Mouse (Mus musculus): ENCODE data around the gene Tsc22d4. TPM values are rescaled to one million over a fixed set of nuclear protein-coding genes. Genes with fewer than 3 reads are reported as not detected.
A peak's percentile ranks its signal among the peaks of the same experiment; 100 is the strongest.

The Tsc22d4 gene
- polyA plus RNA-seq, 1 experiment from 2014 or later = 118 TPM

GRCm38 (mm10) chr5:137766270-137766669 is 20.7 kb downstream of the Tsc22d4 start:
- Histone ChIP-seq H3K9ac (replicated peaks; ENCODE audit: low read depth, low read length) (no peak overlapping the region), H3K4me1 (ENCODE audit: control insufficient read depth, insufficient read depth, low read length) (no peaks in the 10 kb centered on the region), H3K9me3 (ENCODE audit: control insufficient read depth, low read depth, low read length) (no peaks in the 10 kb centered on the region), H3K27me3 (ENCODE audit: control insufficient read depth, insufficient read depth, low read length) (no peaks in the 10 kb centered on the region), H3K27ac (ENCODE audit: low read length) (no peak overlapping the region), H3K36me3 (ENCODE audit: control insufficient read depth, insufficient read depth, low read length) (no peaks in the 10 kb centered on the region), H3K4me2 (replicated peaks; ENCODE audit: low read depth, low read length) (no peak overlapping the region), H3K4me3 (ENCODE audit: low read depth, low read length) (no peak overlapping the region)
- no peak for ATAC-seq (ENCODE audit: insufficient number of reproducible peaks, insufficient read depth, low FRiP score, low read depth)
- 56% methylated on average over 3 of the region's 3 CpGs for WGBS

- H3K9me3 ChIP-seq (ENCODE audit: control insufficient read depth, low read depth, low read length) = no peaks in the 10 kb centered on the region
- H3K27me3 ChIP-seq (ENCODE audit: control insufficient read depth, insufficient read depth, low read length) = no peaks in the 10 kb centered on the region
- no peak overlapping the region for H3K27ac ChIP-seq (ENCODE audit: low read length)
- H3K4me1 ChIP-seq (ENCODE audit: control insufficient read depth, insufficient read depth, low read length) = no peaks in the 10 kb centered on the region
- no peak overlapping the region for H3K9ac ChIP-seq (replicated peaks; ENCODE audit: low read depth, low read length)
- no peak overlapping the region for H3K4me2 ChIP-seq (replicated peaks; ENCODE audit: low read depth, low read length)
- 75% methylated on average over 1 of the region's 1 CpGs for WGBS
- no peak for ATAC-seq (ENCODE audit: insufficient number of reproducible peaks, insufficient read depth, low FRiP score, low read depth)
- no peaks in the 10 kb centered on the region for H3K36me3 ChIP-seq (ENCODE audit: control insufficient read depth, insufficient read depth, low read length)
- H3K4me3 ChIP-seq (ENCODE audit: low read depth, low read length) = no peak overlapping the region
These were observed 22.9 kb downstream of the Tsc22d4 start for GRCm38 (mm10) chr5:137768475-137768874.

GRCm38 (mm10) chr5:137770709-137771108 is 25.2 kb downstream of the Tsc22d4 start:
- Histone ChIP-seq H3K4me1 (ENCODE audit: control insufficient read depth, insufficient read depth, low read length) (no peaks in the 10 kb centered on the region), H3K4me2 (replicated peaks; ENCODE audit: low read depth, low read length) (no peak overlapping the region), H3K4me3 (ENCODE audit: low read depth, low read length) (no peak overlapping the region), H3K9ac (replicated peaks; ENCODE audit: low read depth, low read length) (no peak overlapping the region), H3K36me3 (ENCODE audit: control insufficient read depth, insufficient read depth, low read length) (no peaks in the 10 kb centered on the region), H3K27ac (ENCODE audit: low read length) (no peak overlapping the region), H3K27me3 (ENCODE audit: control insufficient read depth, insufficient read depth, low read length) (no peaks in the 10 kb centered on the region), H3K9me3 (ENCODE audit: control insufficient read depth, low read depth, low read length) (no peaks in the 10 kb centered on the region)
- no peak for ATAC-seq (ENCODE audit: insufficient number of reproducible peaks, insufficient read depth, low FRiP score, low read depth)
- WGBS = 38% methylated on average over 2 of the region's 2 CpGs

GRCm38 (mm10) chr5:137772755-137773154 is 27.2 kb downstream of the Tsc22d4 start:
- no peak overlapping the region for H3K4me3 ChIP-seq (ENCODE audit: low read depth, low read length)
- no peak overlapping the region for H3K9ac ChIP-seq (replicated peaks; ENCODE audit: low read depth, low read length)
- H3K9me3 ChIP-seq (ENCODE audit: control insufficient read depth, low read depth, low read length) = no peaks in the 10 kb centered on the region
- ATAC-seq (ENCODE audit: insufficient number of reproducible peaks, insufficient read depth, low FRiP score, low read depth) = no peak
- H3K4me2 ChIP-seq (replicated peaks; ENCODE audit: low read depth, low read length) = no peak overlapping the region
- peaks cover 3% of the 10 kb centered on the region; the same call in 1 of the 2 replicates for H3K4me1 ChIP-seq (ENCODE audit: control insufficient read depth, insufficient read depth, low read length)
- H3K27ac ChIP-seq (ENCODE audit: low read length) = no peak overlapping the region
- H3K27me3 ChIP-seq (ENCODE audit: control insufficient read depth, insufficient read depth, low read length) = no peaks in the 10 kb centered on the region
- no peaks in the 10 kb centered on the region for H3K36me3 ChIP-seq (ENCODE audit: control insufficient read depth, insufficient read depth, low read length)

GRCm38 (mm10) chr5:137775587-137776290 is 30.2 kb downstream of the Tsc22d4 start:
- WGBS = 87% methylated on average over 2 of the region's 2 CpGs
- Histone ChIP-seq H3K4me1 (ENCODE audit: control insufficient read depth, insufficient read depth, low read length) (peaks cover 10% of the 10 kb centered on the region), H3K36me3 (ENCODE audit: control insufficient read depth, insufficient read depth, low read length) (peaks cover 3% of the 10 kb centered on the region; the same call in 1 of the 2 replicates), H3K4me3 (ENCODE audit: low read depth, low read length) (no peak overlapping the region), H3K4me2 (replicated peaks; ENCODE audit: low read depth, low read length) (no peak overlapping the region), H3K27ac (ENCODE audit: low read length) (peak overlapping the region; percentile 40; the same call in 1 of the 2 replicates), H3K9me3 (ENCODE audit: control insufficient read depth, low read depth, low read length) (no peaks in the 10 kb centered on the region), H3K27me3 (ENCODE audit: control insufficient read depth, insufficient read depth, low read length) (no peaks in the 10 kb centered on the region), H3K9ac (replicated peaks; ENCODE audit: low read depth, low read length) (no peak overlapping the region)
- ATAC-seq (ENCODE audit: insufficient number of reproducible peaks, insufficient read depth, low FRiP score, low read depth) = no peak

- H3K9me3 ChIP-seq (ENCODE audit: control insufficient read depth, low read depth, low read length) = no peaks in the 10 kb centered on the region
- H3K9ac ChIP-seq (replicated peaks; ENCODE audit: low read depth, low read length) = no peak overlapping the region
- H3K4me3 ChIP-seq (ENCODE audit: low read depth, low read length) = no peak overlapping the region
- peak overlapping the region; percentile 40; the same call in 1 of the 2 replicates for H3K27ac ChIP-seq (ENCODE audit: low read length)
- peaks cover 10% of the 10 kb centered on the region for H3K4me1 ChIP-seq (ENCODE audit: control insufficient read depth, insufficient read depth, low read length)
- no peaks in the 10 kb centered on the region for H3K27me3 ChIP-seq (ENCODE audit: control insufficient read depth, insufficient read depth, low read length)
- 21% methylated on average over 5 of the region's 5 CpGs for WGBS
- H3K4me2 ChIP-seq (replicated peaks; ENCODE audit: low read depth, low read length) = no peak overlapping the region
- peaks cover 9% of the 10 kb centered on the region for H3K36me3 ChIP-seq (ENCODE audit: control insufficient read depth, insufficient read depth, low read length)
- ATAC-seq (ENCODE audit: insufficient number of reproducible peaks, insufficient read depth, low FRiP score, low read depth) = peak; percentile 47; the same call in 1 of the 2 replicates
These were observed 30.9 kb downstream of the Tsc22d4 start for GRCm38 (mm10) chr5:137776408-137776918.

- Histone ChIP-seq H3K9me3 (ENCODE audit: control insufficient read depth, low read depth, low read length) (no peaks in the 10 kb centered on the region), H3K9ac (replicated peaks; ENCODE audit: low read depth, low read length) (no peak overlapping the region), H3K27ac (ENCODE audit: low read length) (no peak overlapping the region), H3K27me3 (ENCODE audit: control insufficient read depth, insufficient read depth, low read length) (no peaks in the 10 kb centered on the region), H3K36me3 (ENCODE audit: control insufficient read depth, insufficient read depth, low read length) (peaks cover 18% of the 10 kb centered on the region), H3K4me1 (ENCODE audit: control insufficient read depth, insufficient read depth, low read length) (peaks cover 10% of the 10 kb centered on the region), H3K4me3 (ENCODE audit: low read depth, low read length) (no peak overlapping the region), H3K4me2 (replicated peaks; ENCODE audit: low read depth, low read length) (no peak overlapping the region)
- no peak for ATAC-seq (ENCODE audit: insufficient number of reproducible peaks, insufficient read depth, low FRiP score, low read depth)
- 65% methylated on average over 7 of the region's 7 CpGs for WGBS
These were observed 31.8 kb downstream of the Tsc22d4 start for GRCm38 (mm10) chr5:137777267-137777845.

GRCm38 (mm10) chr5:137778635-137779034 is 33.1 kb downstream of the Tsc22d4 start, which contains the start of gene Ppp1r35:
Ppp1r35 (plus strand) TSS chr5:137778849.
- no peaks in the 10 kb centered on the region for H3K9me3 ChIP-seq (ENCODE audit: control insufficient read depth, low read depth, low read length)
- ATAC-seq (ENCODE audit: insufficient number of reproducible peaks, insufficient read depth, low FRiP score, low read depth) = peak; percentile 94
- H3K4me2 ChIP-seq (replicated peaks; ENCODE audit: low read depth, low read length) = peak within 1 kb of the TSS; percentile 98
- no peaks in the 10 kb centered on the region for H3K27me3 ChIP-seq (ENCODE audit: control insufficient read depth, insufficient read depth, low read length)
- H3K27ac ChIP-seq (ENCODE audit: low read length) = peak within 1 kb of the TSS; percentile 91
- peaks cover 29% of the 10 kb centered on the region for H3K36me3 ChIP-seq (ENCODE audit: control insufficient read depth, insufficient read depth, low read length)
- H3K4me3 ChIP-seq (ENCODE audit: low read depth, low read length) = peak within 1 kb of the TSS; percentile 98
- under 1% methylated on average over 31 of the region's 31 CpGs for WGBS
- H3K4me1 ChIP-seq (ENCODE audit: control insufficient read depth, insufficient read depth, low read length) = peaks cover 19% of the 10 kb centered on the region
- peak within 1 kb of the TSS; percentile 95 for H3K9ac ChIP-seq (replicated peaks; ENCODE audit: low read depth, low read length)

All from stomach, embryonic 14.5 days (tissue).